Mouse (Mus musculus) mouse trophoblast stem cell (cell line): Measurements from ENCODE around the gene Zdhhc7.

ENCODE experiments used
- in situ Hi-C, 2 experiments: fragments of 300-500 bp; cut with MseI, MboI; formaldehyde crosslinking; loops; 2 replicates in 1 of 2; 3 replicates in 1 of 2; pipeline ENCODE4 v1.15.1; 2025

Zdhhc7 gene

DNA sequence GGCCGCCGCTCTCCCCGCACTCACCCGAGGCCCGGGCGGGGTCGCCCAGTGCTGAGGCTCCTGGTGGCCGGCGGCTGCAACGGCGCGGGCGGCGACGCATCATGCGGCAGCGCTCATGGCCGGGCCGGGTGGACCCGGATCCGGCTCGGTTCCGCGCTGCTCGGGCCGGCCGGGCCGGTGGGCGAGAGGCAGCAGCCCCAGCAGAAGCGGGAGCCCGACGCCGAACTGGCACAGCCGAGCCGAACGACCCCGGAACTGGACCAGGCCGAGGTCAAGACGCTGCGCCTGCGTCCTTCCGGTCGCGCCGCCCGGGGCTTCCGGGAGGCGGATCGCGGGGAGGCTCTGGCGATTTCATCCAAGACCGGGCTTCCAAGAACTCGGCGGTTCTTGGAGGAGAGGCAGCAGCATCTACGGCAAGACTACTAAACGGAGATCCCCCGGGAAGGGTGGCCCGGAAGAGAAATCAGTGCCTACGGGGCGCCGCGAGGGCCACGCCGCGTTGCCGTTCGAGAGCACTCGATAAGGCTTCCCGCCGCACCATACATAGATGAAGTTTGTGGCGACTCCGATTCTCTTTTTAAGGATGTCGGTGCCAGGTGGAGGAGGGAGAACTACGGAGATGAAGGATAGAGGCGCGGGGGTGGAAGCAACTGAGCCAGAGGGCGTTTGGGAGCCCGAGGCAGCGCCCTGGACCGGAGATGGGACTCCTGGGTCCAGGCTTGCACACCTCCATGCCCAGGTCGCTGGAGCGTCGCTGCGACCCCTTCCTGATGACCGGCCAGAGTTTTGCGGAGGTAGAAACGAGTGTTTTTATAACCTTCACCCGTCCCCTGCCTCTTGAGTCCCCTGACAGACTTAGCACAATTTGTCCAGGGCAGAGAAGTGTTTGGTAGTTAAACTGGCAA lies at the start of gene Zdhhc7:
Zdhhc7 (minus strand) TSS at position 415 of the 905 bp plus-strand sequence.
- in situ Hi-C loops, result no loop called here

GRCm38 (mm10) chr8:120150028-120150427 lies 48.7 kb upstream of the Zdhhc7 start:
- in situ Hi-C loops, result no loop called here

DNA sequence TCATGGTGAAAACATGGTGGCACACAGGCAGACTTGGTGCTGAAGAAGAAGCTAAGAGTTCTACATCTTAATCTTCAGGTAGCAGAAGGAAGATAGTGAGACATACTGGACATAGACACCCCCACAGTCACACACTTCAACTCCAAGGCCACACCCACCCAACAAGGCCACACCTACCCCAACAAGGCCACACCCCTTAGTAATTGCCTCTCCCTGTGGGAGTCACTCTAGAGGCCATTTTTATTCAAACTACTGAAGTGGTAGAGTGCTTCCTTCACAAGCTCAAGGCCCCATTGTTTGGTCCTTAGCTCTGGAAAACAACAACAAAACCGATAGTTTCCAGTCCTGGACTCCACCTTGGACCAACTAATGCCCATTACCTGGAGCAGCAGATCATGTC lies 44.8 kb upstream of the Zdhhc7 start:
- in situ Hi-C loops, result no loop called here

DNA sequence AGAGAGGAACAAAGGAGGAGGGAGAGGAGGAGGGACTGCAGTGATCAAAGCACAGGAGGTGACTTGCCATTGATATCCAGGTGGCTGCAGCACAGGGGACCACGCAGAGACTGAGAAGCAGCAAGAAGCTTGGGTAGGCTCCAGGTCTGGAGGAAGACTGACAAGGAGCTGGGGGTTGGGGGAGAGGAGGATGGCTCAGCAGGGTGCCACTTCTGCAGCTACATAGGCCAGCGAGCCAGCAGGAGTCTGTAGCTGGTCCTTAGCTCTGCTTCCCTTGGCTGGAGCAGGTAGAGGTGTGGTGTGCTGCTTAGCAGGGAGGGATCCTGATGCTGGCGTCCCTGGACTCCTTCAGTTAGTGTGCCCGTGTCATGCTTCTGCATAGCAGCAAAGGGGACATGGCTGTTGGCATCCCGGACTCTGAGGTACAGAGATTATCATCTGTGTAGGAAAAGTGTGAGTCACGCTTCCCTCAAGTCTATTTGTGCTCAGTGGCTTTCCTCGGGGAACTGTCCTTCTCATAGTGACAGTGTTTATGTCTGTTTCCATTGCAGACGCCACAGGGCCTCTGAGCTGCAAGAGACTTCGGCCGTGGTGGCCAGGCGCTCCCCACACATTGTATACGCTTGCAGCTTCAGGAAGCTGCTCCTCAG lies 43.5 kb upstream of the Zdhhc7 start:
- in situ Hi-C loops, result no loop called here

DNA sequence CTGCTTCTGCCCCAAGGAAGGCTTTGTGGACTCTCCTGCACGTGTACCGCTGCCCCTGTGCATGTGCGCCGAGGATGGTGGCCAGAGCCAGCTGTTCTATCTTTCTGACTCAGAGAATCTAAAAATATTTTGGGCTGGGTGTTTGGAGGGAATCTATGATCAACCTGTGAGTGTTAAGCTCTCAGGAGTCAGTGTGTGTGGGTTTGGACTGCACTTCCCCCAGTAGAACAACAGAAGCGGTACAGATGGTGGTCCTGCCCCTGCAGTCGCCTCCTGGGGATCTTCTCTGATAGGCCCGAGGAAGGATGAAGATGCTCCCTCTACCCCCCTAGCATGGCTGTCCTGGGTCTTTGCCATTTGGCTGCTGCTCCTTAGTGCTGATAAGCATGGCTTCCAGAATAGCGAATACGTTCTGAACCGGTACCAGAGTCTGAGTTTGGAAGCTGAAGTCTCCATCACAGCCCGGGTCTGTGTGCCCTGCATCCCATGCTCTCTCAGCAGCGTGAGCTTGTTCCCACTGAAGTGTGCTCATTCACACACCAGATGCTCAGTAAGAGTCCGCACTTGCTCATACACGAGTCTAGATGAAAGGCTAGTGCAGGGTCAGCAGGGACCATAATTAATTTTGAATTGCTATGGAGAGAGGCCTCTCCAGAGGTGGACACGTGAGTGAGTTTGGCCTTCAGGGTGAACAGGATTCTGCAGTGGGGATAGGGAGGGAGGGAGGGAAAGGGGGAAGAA lies 42.8 kb upstream of the Zdhhc7 start:
- in situ Hi-C loops, result no loop called here

- in situ Hi-C loops, result no loop called here
These were observed 39.5 kb upstream of the Zdhhc7 start for GRCm38 (mm10) chr8:120140769-120141168.

DNA sequence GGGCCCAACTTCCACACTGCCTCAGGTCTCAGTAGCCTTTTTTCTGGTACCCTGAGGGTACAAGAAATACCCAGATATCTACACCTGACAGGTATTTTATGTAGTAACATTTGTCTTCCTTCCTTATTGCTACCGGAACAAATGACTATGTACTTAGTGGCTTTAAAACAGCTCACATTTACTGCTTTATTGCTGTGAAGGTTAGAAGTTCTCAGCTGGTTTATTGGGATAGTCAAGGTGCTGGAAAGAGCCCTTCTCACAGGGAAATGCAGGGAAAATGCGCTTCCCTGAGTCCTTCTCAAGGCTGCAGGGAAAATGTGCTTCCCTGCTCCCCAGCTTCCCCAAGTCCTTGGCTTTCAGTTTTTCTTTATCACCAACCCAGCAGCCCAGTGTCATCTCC lies 37.7 kb upstream of the Zdhhc7 start:
- in situ Hi-C loops, result no loop called here

DNA sequence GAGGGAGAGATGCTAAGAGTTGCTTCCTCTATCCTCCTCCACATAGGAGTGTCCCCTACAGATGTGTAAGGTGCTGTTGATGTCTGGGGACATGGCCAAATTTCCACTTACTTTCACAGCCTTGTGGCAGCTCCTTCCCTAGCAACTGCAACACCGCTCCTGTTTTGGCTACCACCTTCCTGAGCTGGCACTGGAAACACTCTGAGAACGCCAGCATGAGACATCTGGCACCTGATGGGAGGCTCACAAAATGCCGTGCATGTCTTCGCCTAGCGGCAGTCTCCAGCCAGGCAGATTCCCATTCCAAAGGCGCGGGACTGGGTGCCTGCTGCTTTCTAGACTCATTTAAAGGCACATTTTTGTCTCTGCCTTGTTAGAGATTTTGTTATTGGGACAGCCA lies 35.3 kb upstream of the Zdhhc7 start:
- in situ Hi-C loops, result no loop called here

DNA sequence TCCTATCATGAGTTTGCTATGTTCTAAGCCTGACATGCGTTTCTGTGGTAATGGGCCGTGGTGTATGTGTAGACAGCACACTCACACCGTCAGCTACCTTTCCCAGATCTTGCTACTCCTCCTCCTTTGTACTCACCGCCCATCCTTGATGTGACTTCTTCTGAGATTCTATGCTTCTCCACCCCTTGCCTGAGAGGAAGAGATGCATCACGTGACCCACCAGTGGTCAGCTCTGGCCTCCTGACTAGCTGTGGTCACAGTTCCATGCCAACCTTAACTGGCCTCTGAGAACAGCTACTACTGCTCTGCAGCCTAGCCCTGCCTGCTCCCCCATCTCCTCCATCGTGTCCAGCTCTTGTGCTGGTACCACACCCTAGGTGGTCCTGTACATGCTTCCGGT lies 34.4 kb upstream of the Zdhhc7 start:
- in situ Hi-C loops, result no loop called here

DNA sequence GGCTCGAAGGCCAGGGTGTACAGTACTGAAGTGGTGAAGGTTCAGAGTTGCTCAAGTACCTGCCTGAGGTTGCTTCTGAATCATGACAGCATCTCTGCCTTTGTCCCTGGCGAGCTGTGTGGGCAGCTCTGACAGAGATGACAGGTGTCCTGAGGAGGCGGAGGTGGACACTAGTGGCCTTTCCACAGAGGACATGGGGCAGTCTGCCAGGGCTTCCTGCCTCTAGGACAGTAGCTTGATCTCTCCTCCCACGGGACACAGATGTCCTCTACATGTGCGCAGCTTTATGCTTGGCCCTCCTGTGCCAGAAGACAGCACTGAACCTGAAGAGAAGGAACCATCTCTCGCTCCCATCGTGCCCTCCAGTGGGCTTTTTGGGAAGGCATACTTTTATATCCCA lies 31.9 kb upstream of the Zdhhc7 start:
- in situ Hi-C loops, result no loop called here

DNA sequence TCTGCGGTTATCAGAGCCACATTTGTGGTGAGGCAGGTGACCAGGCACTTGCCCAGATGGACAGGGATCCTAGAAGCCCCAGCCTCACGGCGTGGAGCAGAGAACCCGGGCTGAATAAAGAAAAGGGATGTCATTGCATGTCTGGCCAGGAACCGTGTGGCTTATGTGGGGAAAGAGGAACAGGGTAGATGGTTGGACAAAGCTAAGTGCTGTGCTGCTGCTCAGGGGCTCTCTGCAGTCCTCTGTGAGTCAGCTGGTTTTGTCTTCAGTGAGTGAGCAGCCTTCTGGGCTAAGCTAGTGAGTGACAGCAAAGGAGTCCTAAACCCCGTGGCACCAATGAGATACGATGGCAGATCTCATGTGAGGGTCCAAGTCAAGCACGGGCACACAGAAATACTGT lies 29.9 kb upstream of the Zdhhc7 start:
- in situ Hi-C loops, result no loop called here

- in situ Hi-C loops, result no loop called here
These were observed 28.3 kb upstream of the Zdhhc7 start for GRCm38 (mm10) chr8:120129547-120129946.

- in situ Hi-C loops, result no loop called here
These were observed 25.3 kb upstream of the Zdhhc7 start for GRCm38 (mm10) chr8:120126357-120127161.

DNA sequence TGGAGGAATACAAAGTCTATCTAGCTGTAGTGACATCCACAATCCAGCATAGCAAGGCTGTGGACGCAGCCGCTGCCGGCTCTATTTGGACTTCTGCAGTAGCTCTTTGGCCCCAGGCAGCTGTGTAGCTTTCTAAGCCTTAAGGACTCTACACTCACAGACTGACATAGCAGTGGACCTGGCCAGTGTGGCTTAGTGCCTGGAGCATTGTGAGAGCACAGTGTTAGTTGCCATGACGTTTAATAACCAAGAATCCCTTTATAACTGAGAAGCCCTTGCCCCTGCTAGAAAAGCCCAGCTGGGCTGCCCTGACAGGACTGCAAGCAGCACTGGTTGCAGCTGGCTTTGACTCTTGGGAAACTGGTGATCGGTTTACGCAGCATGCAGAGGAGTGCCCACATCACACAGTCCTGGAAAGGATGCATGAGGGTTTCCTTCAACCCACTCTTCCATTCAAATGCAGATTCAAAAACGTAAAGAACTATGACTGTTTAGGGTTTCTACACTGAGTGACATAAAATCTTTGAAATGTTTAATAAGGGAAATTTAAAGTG lies 23.6 kb upstream of the Zdhhc7 start:
- in situ Hi-C loops, result no loop called here

DNA sequence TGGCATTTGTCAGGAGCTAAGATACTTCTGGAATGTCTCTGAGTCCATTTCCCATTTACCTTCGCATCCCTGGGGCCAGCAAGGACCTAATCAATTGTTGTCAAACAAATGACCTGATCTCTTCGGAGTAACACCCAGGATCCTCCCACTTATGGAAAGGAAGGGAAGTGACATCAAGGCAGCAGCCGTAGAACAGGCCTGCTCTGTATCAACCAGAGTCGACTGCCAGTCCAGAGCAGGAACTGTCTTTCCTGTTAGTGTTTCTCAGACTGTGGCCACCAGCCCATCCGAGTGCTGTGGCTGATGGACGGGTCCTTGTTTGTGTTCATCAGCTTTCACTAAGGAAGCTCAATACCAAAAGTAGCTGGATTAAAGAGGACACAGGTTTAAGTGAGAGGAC lies 23.0 kb upstream of the Zdhhc7 start:
- in situ Hi-C loops, result no loop called here

DNA sequence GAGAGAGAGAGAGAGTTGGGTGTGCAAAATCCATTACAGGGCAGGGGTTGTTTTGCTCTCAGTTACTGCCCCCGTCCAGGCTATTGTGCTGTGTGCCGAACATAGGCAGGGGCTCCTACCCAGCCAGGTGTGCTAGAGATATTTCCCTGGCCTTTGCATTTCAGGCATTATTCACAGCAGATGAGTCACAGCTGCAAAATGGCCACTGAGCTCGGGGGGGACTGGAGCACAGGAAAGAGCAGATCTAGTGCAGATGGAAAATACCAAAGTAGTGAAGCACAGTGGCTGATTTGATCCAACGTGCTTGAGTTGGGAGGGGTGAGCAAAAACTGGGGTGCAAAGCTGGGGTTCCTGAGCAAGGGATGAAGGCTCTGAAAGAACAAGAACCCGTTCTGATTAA lies 19.7 kb upstream of the Zdhhc7 start:
- in situ Hi-C loops, result no loop called here

DNA sequence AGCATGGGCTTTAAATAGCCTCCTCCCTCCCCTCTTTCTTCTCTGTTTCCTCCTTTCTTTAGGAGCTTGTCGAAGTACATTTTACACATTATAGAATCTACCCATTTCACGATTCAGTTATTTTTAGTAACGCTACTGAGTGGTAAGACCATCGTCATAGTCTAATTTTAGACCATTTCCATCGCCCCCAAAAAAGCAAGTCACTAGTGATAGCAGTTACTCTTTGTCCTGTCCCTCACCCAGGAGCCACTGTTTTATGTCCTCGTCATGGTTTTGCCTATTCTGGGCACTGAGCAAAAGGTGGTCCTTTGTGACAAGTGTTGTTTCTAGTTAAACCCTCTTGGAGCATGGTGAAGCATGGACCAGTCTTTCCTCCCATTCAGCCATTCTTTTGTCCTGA lies 18.6 kb upstream of the Zdhhc7 start:
- in situ Hi-C loops, result no loop called here

GRCm38 (mm10) chr8:120119429-120119828 lies 18.1 kb upstream of the Zdhhc7 start:
- in situ Hi-C loops, result no loop called here

DNA sequence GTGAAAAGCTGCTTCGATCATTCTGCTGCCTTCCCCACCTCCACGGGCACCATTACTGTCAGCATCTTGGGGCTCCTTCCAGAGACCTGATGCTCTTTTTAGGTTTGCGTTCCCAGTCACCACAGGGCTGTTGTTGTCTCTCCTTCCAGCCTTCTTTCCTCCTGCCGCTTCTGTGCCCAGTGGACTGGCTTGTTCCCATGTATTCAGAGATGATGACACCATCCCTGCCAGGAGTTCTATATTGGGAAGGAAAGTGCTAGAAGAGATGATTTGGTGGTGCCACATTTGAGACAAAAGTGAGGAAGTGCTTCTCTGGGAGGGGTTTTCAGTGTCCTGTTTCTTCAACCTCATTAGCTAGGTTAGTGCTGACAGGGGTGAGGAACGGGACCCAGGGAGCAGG lies 17.6 kb upstream of the Zdhhc7 start:
- in situ Hi-C loops, result no loop called here

DNA sequence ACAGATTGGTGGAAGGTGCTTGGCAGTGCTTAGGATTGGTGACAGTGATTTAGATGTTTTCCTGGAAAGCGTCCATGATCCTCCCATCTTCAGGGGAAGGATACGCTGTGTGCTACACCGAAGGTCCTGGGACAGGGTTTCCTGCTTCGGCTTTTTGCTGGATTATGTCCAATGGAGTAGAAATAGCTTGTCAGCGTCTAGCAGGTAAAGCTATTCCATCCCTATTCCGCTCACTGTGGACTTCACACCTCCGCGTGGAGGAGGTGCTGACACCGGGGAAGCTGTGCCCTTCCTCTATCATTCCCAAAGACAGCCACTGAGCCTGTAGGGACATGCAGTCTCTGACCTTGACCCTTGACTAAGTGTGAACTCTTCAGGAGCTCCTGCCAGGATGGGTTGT lies 16.9 kb upstream of the Zdhhc7 start:
- in situ Hi-C loops, result no loop called here

DNA sequence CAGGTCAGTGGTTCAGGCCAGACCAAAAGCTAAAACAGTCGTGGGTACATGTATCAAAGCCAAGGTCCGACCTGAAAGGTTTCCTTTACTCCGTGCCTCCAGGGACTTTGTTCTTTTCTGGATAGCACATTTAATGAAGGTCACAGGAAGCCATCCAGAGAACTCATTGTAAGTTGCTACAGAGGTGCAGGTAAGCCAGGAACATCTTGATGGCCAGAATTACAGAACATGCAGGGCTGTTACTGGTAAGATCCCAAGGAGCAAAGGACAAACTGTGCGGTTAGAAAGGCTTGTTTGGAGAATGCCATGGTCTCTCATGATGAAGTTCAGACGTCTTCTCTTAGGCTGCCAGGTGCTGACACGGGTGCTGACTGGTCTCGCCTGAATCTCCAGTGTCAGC lies 15.3 kb upstream of the Zdhhc7 start:
- in situ Hi-C loops, result no loop called here
